Mouse (Mus musculus): ENCODE results near the gene Ctnnd1. TPM values are rescaled to one million over a fixed set of nuclear protein-coding genes. Genes with fewer than 3 reads are reported as not detected.

Gene Ctnnd1
- polyA plus RNA-seq, 1 experiment from 2014 or later: 37.5 TPM

DNA sequence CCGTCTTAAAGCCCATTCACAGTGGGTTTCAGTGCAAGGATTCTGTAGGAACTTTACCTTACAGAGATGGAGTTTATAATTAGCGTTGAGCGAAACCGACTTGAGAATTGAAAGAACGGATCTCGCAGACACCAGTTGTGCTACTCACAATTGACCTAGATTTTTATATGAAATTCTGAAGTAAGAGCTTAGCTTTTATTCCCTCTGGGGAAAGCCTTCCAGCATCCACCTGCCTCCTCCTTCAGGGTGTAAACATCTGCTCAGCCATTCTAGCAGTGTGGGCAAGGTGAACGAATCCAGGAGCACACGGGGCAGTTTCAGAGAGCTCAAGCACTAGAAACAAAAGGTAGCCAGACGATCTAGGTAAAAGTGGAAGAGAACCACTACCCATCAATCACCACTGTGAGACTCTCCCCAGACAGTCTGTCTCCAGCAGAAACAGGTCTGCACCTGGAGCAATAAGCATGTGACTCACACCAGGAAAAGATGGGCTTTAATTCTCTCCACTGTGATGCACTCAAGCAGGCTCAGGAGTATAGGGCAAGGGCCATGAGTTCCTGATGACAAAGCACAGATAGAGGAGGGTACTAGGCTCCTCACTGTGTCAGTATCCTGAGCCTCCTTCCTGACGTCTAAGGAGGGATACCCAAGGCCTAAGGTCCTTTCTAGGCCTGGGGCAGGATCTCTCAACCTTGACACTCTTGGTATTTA, 99.0 kb downstream of the Ctnnd1 start:
- Histone ChIP-seq H3K36me3 (ENCODE audit: control insufficient read depth, insufficient read depth, low read length) (no peaks in the 10 kb centered on the region), H3K27me3 (ENCODE audit: control insufficient read depth, insufficient read depth, low read length) (no peaks in the 10 kb centered on the region), H3K9ac (ENCODE audit: low read length) (no peak overlapping the region), H3K9me3 (ENCODE audit: control insufficient read depth, low read length) (no peaks in the 10 kb centered on the region), H3K4me2 (ENCODE audit: low read depth) (no peak overlapping the region), H3K4me3 (ENCODE audit: low read depth, low read length) (no peak overlapping the region), H3K27ac (ENCODE audit: low read depth, low read length) (no peak overlapping the region), H3K4me1 (ENCODE audit: control insufficient read depth, insufficient read depth, low read length) (no peaks in the 10 kb centered on the region)
- no peak for DNase-seq (ENCODE audit: low spot score)
- 75% methylated on average over 10 of the region's 10 CpGs for WGBS
- ATAC-seq (ENCODE audit: insufficient read depth, low FRiP score, low TSS enrichment): no peak

Other genes starting within 250 kb of the Ctnnd1 start
- 19.4 and 21.3 TPM in 2 replicates for gene Calcrl, start 225.4 kb downstream of the Ctnnd1 start, polyA plus RNA-seq (2014; fragmentation: Nextera tagmentation; extraction: Ambion mirVana)
- 24.5 and 27.0 TPM in 2 replicates for gene Tfpi, start 174.0 kb downstream of the Ctnnd1 start, polyA plus RNA-seq (2014; fragmentation: Nextera tagmentation; extraction: Ambion mirVana)
- 0.21 and 0.27 TPM in 2 replicates for gene Btbd18, start 8.3 kb upstream of the Ctnnd1 start, polyA plus RNA-seq (2014; fragmentation: Nextera tagmentation; extraction: Ambion mirVana)
- 378 and 404 TPM in 2 replicates for gene Selenoh, start 20.0 kb upstream of the Ctnnd1 start, polyA plus RNA-seq (2014; fragmentation: Nextera tagmentation; extraction: Ambion mirVana)
- not detected in 2 replicates for gene Gm28635, start 27.3 kb upstream of the Ctnnd1 start, polyA plus RNA-seq (2014; fragmentation: Nextera tagmentation; extraction: Ambion mirVana)
- gene Med19, start 27.6 kb upstream of the Ctnnd1 start, polyA plus RNA-seq (2014; fragmentation: Nextera tagmentation; extraction: Ambion mirVana): 59.4 and 59.6 TPM in 2 replicates
- 180 and 189 TPM in 2 replicates for gene Tmx2, start 28.4 kb upstream of the Ctnnd1 start, polyA plus RNA-seq (2014; fragmentation: Nextera tagmentation; extraction: Ambion mirVana)
- gene Zdhhc5, start 64.4 kb upstream of the Ctnnd1 start, polyA plus RNA-seq (2014; fragmentation: Nextera tagmentation; extraction: Ambion mirVana): 27.4 and 27.6 TPM in 2 replicates
- 47.2 and 48.5 TPM in 2 replicates for gene Clp1, start 76.6 kb upstream of the Ctnnd1 start, polyA plus RNA-seq (2014; fragmentation: Nextera tagmentation; extraction: Ambion mirVana)
- 10.5 and 12.9 TPM in 2 replicates for gene Ypel4, start 83.3 kb upstream of the Ctnnd1 start, polyA plus RNA-seq (2014; fragmentation: Nextera tagmentation; extraction: Ambion mirVana)
- gene Gm19426, start 92.9 kb upstream of the Ctnnd1 start, polyA plus RNA-seq (2014; fragmentation: Nextera tagmentation; extraction: Ambion mirVana): 4.5 and 5.1 TPM in 2 replicates
- 30.9 and 31.9 TPM in 2 replicates for gene Serping1, start 124.7 kb upstream of the Ctnnd1 start, polyA plus RNA-seq (2014; fragmentation: Nextera tagmentation; extraction: Ambion mirVana)
- gene Ube2l6, start 148.1 kb upstream of the Ctnnd1 start, polyA plus RNA-seq (2014; fragmentation: Nextera tagmentation; extraction: Ambion mirVana): 32.8 and 34.9 TPM in 2 replicates
- 0.29 TPM in 1 of 2 replicates, not detected in the other for gene Smtnl1, start 171.9 kb upstream of the Ctnnd1 start, polyA plus RNA-seq (2014; fragmentation: Nextera tagmentation; extraction: Ambion mirVana)
- gene Timm10, start 176.2 kb upstream of the Ctnnd1 start, polyA plus RNA-seq (2014; fragmentation: Nextera tagmentation; extraction: Ambion mirVana): 53.3 and 56.6 TPM in 2 replicates
- 17.8 and 19.1 TPM in 2 replicates for gene Slc43a1, start 188.1 kb upstream of the Ctnnd1 start, polyA plus RNA-seq (2014; fragmentation: Nextera tagmentation; extraction: Ambion mirVana)
- gene Rtn4rl2, start 235.9 kb upstream of the Ctnnd1 start, polyA plus RNA-seq (2014; fragmentation: Nextera tagmentation; extraction: Ambion mirVana): 7.2 TPM in 2 replicates

Data from neural tube, embryonic 11.5 days (tissue).